Mouse (Mus musculus) heart, embryonic 15.5 days (tissue): ENCODE results near the gene Dennd1a. TPM values are rescaled to one million over a fixed set of nuclear protein-coding genes. Genes with fewer than 3 reads are reported as not detected.

ENCODE experiments used
- ATAC-seq: fragments of 200-750 bp; cut with Nextera tagmentation; replicated peaks from 2 replicates; pipeline ENCODE4 v1.8.0; 2017; ENCODE audit warnings: low read depth, moderate TSS enrichment; ENCODE audit not compliant: insufficient number of reproducible peaks, insufficient read depth, low FRiP score
- H3K27ac ChIP-seq: fragments of 300-500 bp; sonication (generic); 2 replicates; pipeline ENCODE4 v1.5.1; 2015; ENCODE audit warnings: mild to moderate bottlenecking, inconsistent platforms
- H3K27me3 ChIP-seq: fragments of 300-500 bp; sonication (generic); 2 replicates; pipeline ENCODE4 v1.6.1; 2015; ENCODE audit warnings: inconsistent platforms
- H3K36me3 ChIP-seq: fragments of 300-500 bp; sonication (generic); 2 replicates; pipeline ENCODE4 v1.6.1; 2015; ENCODE audit warnings: mild to moderate bottlenecking, inconsistent platforms
- H3K4me1 ChIP-seq: fragments of 300-500 bp; sonication (generic); replicated peaks from 2 replicates; pipeline ENCODE4 v1.6.1; 2015; ENCODE audit warnings: inconsistent platforms
- H3K4me2 ChIP-seq: fragments of 300-500 bp; sonication (generic); 2 replicates; pipeline ENCODE4 v1.6.1; 2015; ENCODE audit warnings: inconsistent platforms, mild to moderate bottlenecking, moderate library complexity
- H3K4me3 ChIP-seq: fragments of 300-500 bp; sonication (generic); 2 replicates; pipeline ENCODE4 v1.5.1; 2015; ENCODE audit warnings: mild to moderate bottlenecking, inconsistent platforms
- H3K9ac ChIP-seq: fragments of 300-500 bp; sonication (generic); 2 replicates; pipeline ENCODE4 v1.6.1; 2015; ENCODE audit warnings: mild to moderate bottlenecking, inconsistent platforms
- H3K9me3 ChIP-seq: fragments of 300-500 bp; sonication (generic); replicated peaks from 2 replicates; pipeline ENCODE4 v1.6.1; 2016; ENCODE audit warnings: inconsistent platforms
- WGBS: fragments of 180-500 bp; shearing (Covaris S2); methylation state at CpG from one replicate; pipeline ENCODE4 v1.1.7; 2015; ENCODE audit warnings: mixed read lengths; 5-methylcytosine and 5-hydroxymethylcytosine counted together
- polyA plus RNA-seq: library from polyadenylated mRNA; unstranded; fragments of >200 nt; fragmentation: Nextera tagmentation; extraction: Ambion mirVana; gene quantifications from 2 replicates; pipeline ENCODE4 v1.2.1, GENCODE M21; 2015

The Dennd1a gene
- polyA plus RNA-seq, 1 experiment from 2014 or later: 10.5 TPM

DNA sequence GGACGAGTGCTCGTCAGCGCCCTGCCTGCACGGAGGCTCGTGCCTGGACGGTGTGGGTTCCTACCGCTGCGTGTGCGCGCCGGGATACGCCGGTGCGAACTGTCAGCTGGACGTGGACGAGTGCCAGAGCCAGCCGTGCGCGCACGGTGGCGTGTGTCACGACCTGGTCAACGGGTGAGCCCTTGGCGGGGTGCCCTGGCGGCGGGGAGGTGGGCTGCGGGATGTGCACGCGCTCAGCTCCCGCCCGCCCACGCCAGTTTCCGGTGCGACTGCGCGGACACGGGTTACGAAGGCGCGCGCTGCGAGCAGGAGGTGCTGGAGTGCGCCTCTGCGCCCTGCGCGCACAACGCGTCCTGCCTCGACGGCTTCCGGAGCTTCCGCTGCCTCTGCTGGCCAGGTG, 500.7 kb downstream of the Dennd1a start:
- Histone ChIP-seq H3K4me3 (peak overlapping the region; percentile 49), H3K36me3 (no peaks in the 10 kb centered on the region), H3K27me3 (peaks cover 24% of the 10 kb centered on the region), H3K4me1 (peaks cover 28% of the 10 kb centered on the region), H3K9me3 (no peaks in the 10 kb centered on the region), H3K4me2 (peak overlapping the region; percentile 82), H3K9ac (peak overlapping the region; percentile 38), H3K27ac (no peak overlapping the region)
- WGBS: 18% methylated on average over 52 of the region's 52 CpGs
- ATAC-seq: no peak

DNA sequence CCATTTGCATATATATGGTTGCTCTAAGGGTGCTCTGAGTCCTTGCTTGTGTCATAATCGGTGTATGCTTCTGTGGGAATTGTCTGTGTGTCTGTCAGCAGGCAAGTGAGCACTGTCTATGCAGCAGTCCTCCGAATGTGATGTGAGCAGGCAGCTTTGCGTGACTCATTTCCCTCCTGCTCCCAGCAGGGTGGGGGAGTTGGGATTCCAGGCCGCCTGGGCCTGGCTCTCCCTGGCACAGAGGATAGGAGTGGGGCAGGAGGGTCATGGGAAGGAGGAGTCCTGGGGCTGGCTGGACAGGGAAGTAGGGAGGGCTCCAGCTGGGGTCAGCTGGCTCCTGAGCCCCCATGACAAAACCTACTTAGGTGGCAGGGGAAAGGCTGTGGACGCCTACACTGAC, 502.7 kb downstream of the Dennd1a start:
- no peak for ATAC-seq
- H3K27ac ChIP-seq: no peak overlapping the region
- 47% methylated on average over 5 of the region's 5 CpGs for WGBS
- H3K4me3 ChIP-seq: no peak overlapping the region
- peaks cover 48% of the 10 kb centered on the region for H3K4me1 ChIP-seq
- no peaks in the 10 kb centered on the region for H3K9me3 ChIP-seq
- H3K4me2 ChIP-seq: no peak overlapping the region
- peaks cover 28% of the 10 kb centered on the region for H3K27me3 ChIP-seq
- no peaks in the 10 kb centered on the region for H3K36me3 ChIP-seq
- no peak overlapping the region for H3K9ac ChIP-seq

DNA sequence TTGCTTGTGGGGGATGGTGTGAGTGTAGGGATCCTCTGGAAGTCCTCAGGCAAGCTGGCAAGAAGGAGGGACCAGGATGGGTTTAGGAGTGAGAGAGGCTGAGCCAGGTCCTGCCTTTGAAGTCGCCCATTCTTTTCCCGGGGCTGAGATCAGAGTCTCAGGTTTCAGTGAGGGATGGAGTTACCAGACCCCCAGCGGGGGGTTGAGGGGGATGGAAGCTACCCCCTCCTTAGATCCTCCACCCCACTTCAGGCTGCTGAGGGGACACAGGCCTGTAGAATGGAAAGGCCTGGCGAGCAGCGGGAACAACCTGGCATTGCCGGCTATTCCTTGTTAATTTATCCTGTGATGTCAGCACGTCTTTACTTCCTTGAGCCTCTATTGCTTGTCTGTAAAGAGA, 505.2 kb downstream of the Dennd1a start:
- Histone ChIP-seq H3K9ac (no peak overlapping the region), H3K4me3 (no peak overlapping the region), H3K9me3 (no peaks in the 10 kb centered on the region), H3K36me3 (no peaks in the 10 kb centered on the region), H3K27me3 (peaks cover 23% of the 10 kb centered on the region), H3K4me1 (peaks cover 42% of the 10 kb centered on the region), H3K27ac (no peak overlapping the region), H3K4me2 (no peak overlapping the region)
- no peak for ATAC-seq
- WGBS: 36% methylated on average over 7 of the region's 7 CpGs

DNA sequence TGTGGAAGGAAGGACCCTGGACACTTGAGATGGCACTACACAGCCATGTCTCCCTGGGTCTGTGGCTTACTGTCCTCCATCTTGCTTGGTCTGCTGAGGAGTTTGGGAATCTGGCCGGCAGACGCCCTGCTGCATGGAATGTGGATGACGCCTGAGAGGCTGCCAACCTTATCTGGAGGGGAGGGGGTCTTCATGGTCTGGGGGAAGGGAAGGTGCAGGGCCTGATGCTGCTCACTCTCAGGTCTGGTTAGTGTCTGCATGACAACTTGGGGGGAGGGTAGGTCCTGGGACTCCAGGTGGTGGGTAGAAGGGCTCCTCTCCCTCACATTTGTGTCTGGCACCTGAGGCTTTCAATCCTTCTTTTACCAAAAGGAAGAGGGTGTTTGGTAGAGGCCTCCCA, 505.8 kb downstream of the Dennd1a start:
- Histone ChIP-seq H3K4me1 (peaks cover 45% of the 10 kb centered on the region), H3K4me3 (no peak overlapping the region), H3K27ac (no peak overlapping the region), H3K4me2 (no peak overlapping the region), H3K9me3 (no peaks in the 10 kb centered on the region), H3K36me3 (no peaks in the 10 kb centered on the region), H3K9ac (no peak overlapping the region), H3K27me3 (peaks cover 23% of the 10 kb centered on the region)
- no peak for ATAC-seq
- WGBS: 15% methylated on average over 3 of the region's 3 CpGs

DNA sequence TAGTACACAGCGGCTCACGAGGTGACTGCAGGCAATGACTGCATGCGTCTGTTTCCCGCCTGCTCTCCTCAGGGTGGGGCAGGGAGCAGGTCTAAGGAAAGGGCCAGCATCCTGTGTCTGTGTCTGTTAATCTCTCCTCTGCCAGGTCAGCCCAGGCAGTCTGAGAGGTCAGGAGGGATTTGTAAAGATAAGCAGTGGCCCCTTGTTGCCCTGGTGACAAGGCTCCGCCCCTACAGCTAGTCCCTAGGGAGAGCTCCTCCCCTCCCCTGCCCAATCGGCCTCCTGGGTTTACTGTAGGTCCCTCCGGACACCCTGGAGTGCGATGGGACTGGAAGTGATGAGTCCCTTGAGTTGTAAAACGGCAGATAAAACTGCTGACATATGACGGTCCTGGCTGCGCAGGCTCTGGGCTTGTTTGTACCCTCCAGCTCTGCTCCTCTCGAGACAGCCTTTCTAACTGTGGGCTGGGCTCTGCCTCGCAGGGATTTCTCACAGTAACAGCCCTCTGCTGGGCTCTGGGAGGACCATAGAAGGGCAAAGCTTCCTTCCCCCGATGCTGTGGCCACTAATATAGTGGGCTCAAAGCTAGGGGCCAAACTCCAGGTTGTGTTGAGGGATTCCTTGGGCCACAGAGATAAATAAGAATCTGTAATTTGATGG, 506.8 kb downstream of the Dennd1a start:
- Histone ChIP-seq H3K9ac (0 out of 2 replicates have a peak overlapping the region, but pooled peaks have one; percentile 29), H3K27ac (0 out of 2 replicates have a peak overlapping the region, but pooled peaks have one; percentile 42), H3K36me3 (no peaks in the 10 kb centered on the region), H3K9me3 (no peaks in the 10 kb centered on the region), H3K4me3 (peak overlapping the region; percentile 31), H3K4me2 (peak overlapping the region; percentile 61), H3K4me1 (peaks cover 48% of the 10 kb centered on the region), H3K27me3 (peaks cover 19% of the 10 kb centered on the region)
- peak; percentile 45; the same call in 1 of the 2 replicates for ATAC-seq
- 3% methylated on average over 14 of the region's 14 CpGs for WGBS

DNA sequence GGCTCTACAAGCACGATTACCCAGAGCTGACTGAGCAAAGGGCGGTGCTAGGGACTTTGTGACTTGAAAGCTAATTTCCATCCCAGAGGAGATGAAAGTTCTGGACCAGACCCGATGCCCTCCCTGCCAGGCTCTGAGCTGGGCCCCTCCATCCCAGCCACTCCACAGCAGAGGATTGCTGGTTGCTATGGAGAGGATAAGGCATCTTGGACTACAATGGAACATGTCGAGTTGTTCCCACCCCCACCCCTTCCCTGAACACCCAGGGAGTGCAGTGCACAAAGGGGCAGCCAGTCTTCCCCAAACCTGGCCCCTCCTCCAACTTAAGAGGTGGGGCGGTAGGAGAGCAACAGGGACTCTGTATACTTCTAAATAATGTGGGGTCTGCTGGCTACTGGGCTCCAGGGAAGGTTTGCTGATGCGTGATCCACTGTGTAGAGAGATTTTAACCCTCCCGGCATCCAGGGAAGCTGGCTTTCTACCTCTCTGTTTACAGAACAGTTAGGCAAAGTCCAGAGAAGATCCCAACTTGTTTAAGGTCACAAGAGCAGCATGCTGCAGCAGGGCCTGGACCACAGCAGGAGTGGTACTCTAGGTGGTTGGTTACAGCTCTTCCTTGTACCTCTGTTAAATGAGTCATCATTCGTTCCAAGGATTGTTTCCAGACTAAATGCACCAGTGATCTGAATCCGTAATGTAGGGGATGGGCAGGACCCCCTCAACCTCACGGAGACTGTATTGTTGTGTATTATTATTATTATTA, 509.1 kb downstream of the Dennd1a start:
- 46% methylated on average over 10 of the region's 10 CpGs for WGBS
- Histone ChIP-seq H3K4me1 (peaks cover 48% of the 10 kb centered on the region), H3K36me3 (no peaks in the 10 kb centered on the region), H3K4me3 (no peak overlapping the region), H3K9ac (no peak overlapping the region), H3K27ac (no peak overlapping the region), H3K4me2 (no peak overlapping the region), H3K27me3 (peaks cover 21% of the 10 kb centered on the region), H3K9me3 (no peaks in the 10 kb centered on the region)
- no peak for ATAC-seq

DNA sequence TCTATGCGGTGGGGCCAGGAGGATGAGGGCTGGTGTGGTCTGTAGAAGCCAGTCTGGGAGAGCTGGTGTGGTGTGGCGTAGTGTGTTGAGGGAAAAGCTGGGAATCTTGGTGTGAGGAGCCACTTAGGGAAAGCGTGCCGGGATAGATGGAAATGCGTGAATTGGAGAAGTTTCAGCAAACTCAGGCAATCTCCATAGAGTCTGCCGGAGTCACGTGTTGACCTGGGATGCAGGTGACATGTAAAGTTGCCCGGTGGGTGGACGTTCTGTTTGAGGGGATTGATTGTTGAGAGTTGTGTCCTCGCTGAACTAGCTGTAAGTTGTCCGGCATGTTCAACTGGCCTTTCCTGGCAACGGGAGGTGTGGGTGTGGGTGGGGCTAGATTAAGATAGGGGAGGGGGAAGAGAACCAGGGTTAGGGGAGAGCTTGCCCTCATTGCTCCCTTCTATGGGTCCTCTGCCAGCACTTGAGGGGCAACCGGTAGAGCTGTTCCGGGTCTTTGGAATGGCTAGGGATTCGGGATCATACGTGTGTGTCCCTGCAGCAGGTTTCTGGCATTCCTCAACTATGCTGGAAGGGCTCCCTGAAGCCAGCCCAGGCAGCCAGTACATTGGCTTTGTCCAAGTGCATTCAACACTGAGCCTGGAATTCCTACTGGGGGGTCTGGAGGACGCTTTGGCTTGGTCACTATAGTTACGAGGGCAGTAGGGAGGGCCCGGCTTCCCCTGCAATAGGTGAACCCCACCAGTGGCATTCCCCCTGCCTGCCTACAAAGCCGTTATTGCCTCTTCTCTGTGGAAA, 510.4 kb downstream of the Dennd1a start:
- no peak overlapping the region for H3K27ac ChIP-seq
- H3K36me3 ChIP-seq: no peaks in the 10 kb centered on the region
- H3K4me1 ChIP-seq: peaks cover 46% of the 10 kb centered on the region
- H3K27me3 ChIP-seq: peaks cover 21% of the 10 kb centered on the region
- H3K4me2 ChIP-seq: peak overlapping the region; percentile 65
- peak overlapping the region; percentile 40 for H3K4me3 ChIP-seq
- peak overlapping the region; percentile 33; the same call in 1 of the 2 replicates for H3K9ac ChIP-seq
- ATAC-seq: no peak
- WGBS: 16% methylated on average over 20 of the region's 20 CpGs
- H3K9me3 ChIP-seq: no peaks in the 10 kb centered on the region

DNA sequence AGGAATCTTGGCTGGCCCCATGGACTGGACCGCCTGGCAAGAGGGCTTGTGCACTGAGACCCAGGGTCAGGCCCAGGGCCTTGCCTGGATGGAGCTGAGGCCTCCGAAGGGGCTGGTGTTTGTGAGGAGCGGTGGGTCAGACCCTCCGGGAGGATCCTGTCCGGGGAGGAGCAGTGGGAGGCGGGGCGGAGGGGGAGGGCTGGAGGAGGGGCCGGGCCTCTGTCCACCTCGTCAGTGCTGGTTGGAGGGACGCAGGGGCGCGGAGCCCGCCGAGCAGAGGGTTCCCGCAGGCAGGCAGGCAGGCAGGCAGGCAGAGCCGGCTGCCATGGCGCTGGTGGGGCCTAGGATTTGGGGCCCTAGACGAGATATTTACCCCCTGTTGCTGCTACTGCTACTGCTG, 511.2 kb downstream of the Dennd1a start, which contains the start of gene Crb2:
Gene Crb2 (plus strand): TSS at position 234 of the 400 bp plus-strand sequence.
- H3K27me3 ChIP-seq: peaks cover 21% of the 10 kb centered on the region
- WGBS: 7% methylated on average over 16 of the region's 18 CpGs
- H3K9me3 ChIP-seq: no peaks in the 10 kb centered on the region
- no peak for ATAC-seq
- H3K36me3 ChIP-seq: no peaks in the 10 kb centered on the region
- H3K4me1 ChIP-seq: peaks cover 44% of the 10 kb centered on the region
- H3K4me2 ChIP-seq: peak within 1 kb of the TSS; percentile 65
- peak within 1 kb of the TSS; percentile 33 for H3K9ac ChIP-seq
- H3K27ac ChIP-seq: no peak within 1 kb of the TSS
- H3K4me3 ChIP-seq: peak within 1 kb of the TSS; percentile 40

DNA sequence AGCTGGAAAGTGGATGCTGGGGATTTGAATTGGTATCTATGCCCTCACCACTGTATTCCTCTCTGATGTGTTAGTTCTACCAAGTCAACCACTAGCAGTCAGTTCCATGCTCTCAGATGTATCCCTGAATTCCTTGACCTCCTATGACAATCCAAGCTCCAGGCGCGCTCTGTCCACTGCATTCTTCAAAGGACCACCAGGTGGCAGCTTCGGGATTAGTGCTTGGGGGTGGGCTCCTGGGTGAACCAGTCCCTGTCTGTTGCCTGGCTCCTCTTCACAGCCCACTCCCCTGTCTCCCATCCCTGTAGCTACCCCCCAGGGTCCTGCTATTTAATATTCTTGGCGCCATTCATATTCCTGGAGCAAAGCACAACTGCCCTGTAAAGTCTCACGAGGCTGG, 512.6 kb downstream of the Dennd1a start:
- Histone ChIP-seq H3K27ac (no peak overlapping the region), H3K9me3 (no peaks in the 10 kb centered on the region), H3K4me2 (no peak overlapping the region), H3K27me3 (peaks cover 17% of the 10 kb centered on the region), H3K9ac (no peak overlapping the region), H3K36me3 (no peaks in the 10 kb centered on the region), H3K4me3 (no peak overlapping the region), H3K4me1 (peaks cover 31% of the 10 kb centered on the region)
- 16% methylated on average over 5 of the region's 5 CpGs for WGBS
- no peak for ATAC-seq

DNA sequence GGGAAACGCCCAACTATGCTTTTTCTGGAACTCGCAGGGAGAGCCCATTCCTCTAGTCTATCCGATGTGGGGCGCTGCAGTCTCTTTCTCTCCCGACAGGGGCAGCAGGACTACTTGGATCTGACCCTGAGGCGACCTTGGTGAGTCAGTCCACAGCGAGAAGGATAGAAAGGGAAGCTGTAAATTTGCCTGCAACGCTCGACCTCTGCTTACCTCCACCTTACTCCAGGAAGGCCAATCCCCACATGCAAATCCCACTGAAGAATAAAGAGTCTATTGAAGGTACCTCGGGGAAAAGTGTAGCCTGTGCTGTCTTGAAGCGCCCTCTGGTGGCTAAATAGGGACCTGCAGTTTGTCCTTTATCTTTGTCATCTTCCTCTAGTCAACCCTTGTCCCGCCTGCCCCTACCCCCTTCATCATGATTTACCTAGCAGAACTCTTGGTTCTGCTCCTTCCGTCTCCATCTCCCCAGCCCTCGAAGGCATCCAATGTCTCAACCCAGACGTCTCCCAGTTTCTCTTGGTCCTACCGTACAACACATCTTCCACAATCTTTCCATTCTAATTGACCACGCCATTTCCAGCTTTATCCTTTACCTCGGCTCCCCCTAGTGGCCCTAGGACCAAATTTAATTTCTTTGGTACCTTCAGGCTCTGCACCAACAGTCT, 515.4 kb downstream of the Dennd1a start:
- Histone ChIP-seq H3K4me2 (peak overlapping the region; percentile 75), H3K36me3 (no peaks in the 10 kb centered on the region), H3K9me3 (no peaks in the 10 kb centered on the region), H3K4me3 (peak overlapping the region; percentile 52), H3K4me1 (peaks cover 43% of the 10 kb centered on the region), H3K27ac (peak overlapping the region; percentile 52; the same call in 1 of the 2 replicates), H3K9ac (peak overlapping the region; percentile 48), H3K27me3 (peaks cover 12% of the 10 kb centered on the region)
- peak; percentile 45 for ATAC-seq
- WGBS: under 1% methylated on average over 18 of the region's 18 CpGs
